Mouse (Mus musculus): ENCODE results near the gene Nodal.

GRCm38 (mm10) chr10:61405958-61406357 is 11.8 kb upstream of the Nodal start:
- no peak for TF ChIP-seq POLR2A (IDR thresholded peaks at IDR 0.05; ENCODE audit: low read depth, low read length)
- TF ChIP-seq CTCF (IDR thresholded peaks at IDR 0.05; ENCODE audit: borderline replicate concordance, insufficient read depth, low read length) = no peak

All from embryonic fibroblast, embryonic 13.5 days (primary cell).